Mouse (Mus musculus): ENCODE measurements at regions not wholly inside any gene's neighbourhood (a gene's known extent, or its start where the extent isn't known, plus 50 kb on each side); places are given as distances from the start of the nearest gene placed in this dataset.
"Not testable (repeated sequence)": the region's sequence is repeated elsewhere in the genome, so short reads cannot be mapped to it uniquely, and the experiment has no call there.

GRCm38 (mm10) chr13:31050160-31050788, 76.3 kb downstream of the Gm5447 start:
- DNase-seq (ENCODE audit: low read depth, low spot score), result no peak

- DNase-seq (ENCODE audit: low read depth, low spot score), result not testable (repeated sequence)
Measured at GRCm38 (mm10) chr13:31051586-31051985, 77.6 kb downstream of the Gm5447 start.

- no peak for DNase-seq (ENCODE audit: low read depth, low spot score)
Measured at GRCm38 (mm10) chr13:31054356-31054755, 80.4 kb downstream of the Gm5447 start.

- no peak for DNase-seq (ENCODE audit: low read depth, low spot score)
Measured at GRCm38 (mm10) chr13:31055376-31056083, 81.5 kb downstream of the Gm5447 start.

- no peak for DNase-seq (ENCODE audit: low read depth, low spot score)
Measured at GRCm38 (mm10) chr13:31056154-31056871, 82.3 kb downstream of the Gm5447 start.

- DNase-seq (ENCODE audit: low read depth, low spot score), result no peak
Measured at GRCm38 (mm10) chr13:31060916-31061431, 87.0 kb downstream of the Gm5447 start.

- DNase-seq (ENCODE audit: low read depth, low spot score), result no peak
Measured at GRCm38 (mm10) chr13:31068343-31068742, 94.3 kb downstream of the Gm5447 start.

GRCm38 (mm10) chr13:31076541-31076940, 102.5 kb downstream of the Gm5447 start:
- DNase-seq (ENCODE audit: low read depth, low spot score), result no peak

GRCm38 (mm10) chr13:31078751-31079150, 104.7 kb downstream of the Gm5447 start:
- no peak for DNase-seq (ENCODE audit: low read depth, low spot score)

GRCm38 (mm10) chr13:31080215-31080614, 106.2 kb downstream of the Gm5447 start:
- DNase-seq (ENCODE audit: low read depth, low spot score), result no peak

GRCm38 (mm10) chr13:31082448-31083140, 108.6 kb downstream of the Gm5447 start:
- DNase-seq (ENCODE audit: low read depth, low spot score), result peak; percentile 44

GRCm38 (mm10) chr13:31101051-31101450, 127.0 kb downstream of the Gm5447 start:
- no peak for DNase-seq (ENCODE audit: low read depth, low spot score)

GRCm38 (mm10) chr13:31107434-31107833, 133.4 kb downstream of the Gm5447 start:
- no peak for DNase-seq (ENCODE audit: low read depth, low spot score)

GRCm38 (mm10) chr13:31109231-31109630, 135.2 kb downstream of the Gm5447 start:
- DNase-seq (ENCODE audit: low read depth, low spot score), result no peak

GRCm38 (mm10) chr13:31122689-31123088, 148.7 kb downstream of the Gm5447 start:
- no peak for DNase-seq (ENCODE audit: low read depth, low spot score)

GRCm38 (mm10) chr13:31124547-31125216, 150.7 kb downstream of the Gm5447 start:
- no peak for DNase-seq (ENCODE audit: low read depth, low spot score)

- no peak for DNase-seq (ENCODE audit: low read depth, low spot score)
Measured at GRCm38 (mm10) chr13:31132501-31132900, 158.5 kb downstream of the Gm5447 start.

- DNase-seq (ENCODE audit: low read depth, low spot score), result no peak
Measured at GRCm38 (mm10) chr13:31139686-31140085, 165.7 kb downstream of the Gm5447 start.

GRCm38 (mm10) chr13:31147323-31147722, 173.3 kb downstream of the Gm5447 start:
- DNase-seq (ENCODE audit: low read depth, low spot score), result no peak

GRCm38 (mm10) chr13:31154066-31154465, 180.1 kb downstream of the Gm5447 start:
- DNase-seq (ENCODE audit: low read depth, low spot score), result no peak

- no peak for DNase-seq (ENCODE audit: low read depth, low spot score)
Measured at GRCm38 (mm10) chr13:31163878-31164495, 190.0 kb downstream of the Gm5447 start.
